Mouse (Mus musculus) embryonic facial prominence, embryonic 11.5 days (tissue): Measurements from ENCODE around the gene Huwe1. TPM values are rescaled to one million over a fixed set of nuclear protein-coding genes. Genes with fewer than 3 reads are reported as not detected.

Experiments used
- microRNA counts: library from miRNA; unstranded; fragments of <30 nt; microRNA quantifications from one replicate; lab custom pipeline; 2016
- microRNA-seq: library from miRNA; unstranded; fragments of <30 nt; microRNA quantifications from one replicate; pipeline ENCODE4, GENCODE M21; 2016; ENCODE audit warnings: borderline number of aligned reads
- polyA plus RNA-seq: library from polyadenylated mRNA; unstranded; fragments of >200 nt; fragmentation: Nextera tagmentation; extraction: Ambion mirVana; gene quantifications from 2 replicates; pipeline ENCODE4 v1.2.1, GENCODE M21; 2014

Gene Huwe1
- polyA plus RNA-seq, 1 experiment from 2014 or later: 67.6 TPM

MicroRNAs within 50 kb of the gene (microRNA counts, 519-probe panel; counts per million panel counts)
- 2,729 counts per million, percentile 32 among the panel's probes with 10 or more counts for microRNA mmu-miR-98 (lab: Ali Mortazavi, UCI)

Small RNAs within 50 kb of the gene (microRNA-seq; reads per million reads assigned to microRNA genes)
- gene Mir3113 (not detected), gene Mir98 (1,169 reads per million, percentile 73 among the genes with 10 or more reads in this experiment), gene Mirlet7f-2 (265 reads per million, percentile 56 among the genes with 10 or more reads in this experiment)

Other genes with a start within 250 kb of the Huwe1 start
- gene Hsd17b10, start 201.0 kb downstream of the Huwe1 start, polyA plus RNA-seq: 242 and 246 TPM in 2 replicates
- gene Ribc1, start 215.5 kb downstream of the Huwe1 start, polyA plus RNA-seq: 5.7 and 5.9 TPM in 2 replicates
- 132 and 142 TPM in 2 replicates for gene Smc1a, start 215.6 kb downstream of the Huwe1 start, polyA plus RNA-seq